Mouse (Mus musculus) cortical plate, adult 2 months (tissue): ENCODE data around the gene Srp68.

Source experiments
- CTCF ChIP-seq: fragments of 200-500 bp; IDR thresholded peaks from 2 replicates; pipeline ENCODE4 v1.5.1; 2011; ENCODE audit warnings: mild to moderate bottlenecking, control low read depth, low read length; ENCODE audit not compliant: insufficient read depth; ENCODE audit errors: extremely low read depth
- POLR2A ChIP-seq: fragments of 200-500 bp; IDR thresholded peaks from 2 replicates; pipeline ENCODE4 v1.6.1; 2011; ENCODE audit warnings: mild to moderate bottlenecking, low read length, control low read depth; ENCODE audit not compliant: insufficient read depth; ENCODE audit errors: extremely low read depth

GRCm38 (mm10) chr11:116196866-116197583, 77.0 kb downstream of the Srp68 start:
- TF ChIP-seq POLR2A: no peak
- TF ChIP-seq CTCF: no peak
